Mouse (Mus musculus): ENCODE measurements around the gene Rcc2.

Gene Rcc2

DNA sequence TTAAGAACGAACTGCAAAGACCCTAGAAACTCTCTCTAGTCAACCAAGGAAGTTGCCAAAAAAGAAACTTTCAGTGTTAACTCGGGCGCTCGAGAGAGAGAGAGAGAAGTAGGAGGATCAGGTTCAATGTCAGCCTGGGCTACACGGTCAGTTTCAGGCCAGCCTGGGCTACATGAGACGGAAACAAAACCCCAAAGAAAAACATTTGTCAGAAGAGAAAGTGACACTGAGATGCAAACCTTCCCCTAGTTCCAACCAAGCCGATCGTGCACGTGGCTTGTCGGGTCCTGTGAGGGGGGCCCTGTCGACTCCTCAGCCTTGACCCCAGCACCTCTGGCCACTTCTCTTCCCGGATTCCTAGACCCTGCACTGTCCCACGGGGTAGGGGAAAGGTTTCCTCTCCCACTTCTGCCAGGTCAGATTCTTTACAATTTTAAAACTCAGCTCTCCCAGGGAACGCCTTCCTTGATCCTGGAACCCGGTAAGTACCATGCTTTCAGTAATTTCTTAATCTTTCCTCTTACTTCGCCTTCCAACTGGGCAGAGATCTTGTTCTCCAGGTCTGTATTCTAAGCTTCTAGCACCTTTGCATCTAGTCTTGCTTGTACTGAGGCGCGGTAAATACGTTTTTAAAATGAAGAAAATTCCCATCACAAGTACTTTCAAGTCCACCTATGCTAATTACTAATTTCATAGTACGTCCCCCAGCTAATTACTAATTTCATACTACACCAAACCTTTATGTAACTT lies at the start of gene Rcc2:
Gene Rcc2, plus strand, starts transcription at position 273 of the 750 bp plus-strand sequence.
- no peak for DNase-seq (ENCODE audit: low spot score in 2 of 2)

DNA sequence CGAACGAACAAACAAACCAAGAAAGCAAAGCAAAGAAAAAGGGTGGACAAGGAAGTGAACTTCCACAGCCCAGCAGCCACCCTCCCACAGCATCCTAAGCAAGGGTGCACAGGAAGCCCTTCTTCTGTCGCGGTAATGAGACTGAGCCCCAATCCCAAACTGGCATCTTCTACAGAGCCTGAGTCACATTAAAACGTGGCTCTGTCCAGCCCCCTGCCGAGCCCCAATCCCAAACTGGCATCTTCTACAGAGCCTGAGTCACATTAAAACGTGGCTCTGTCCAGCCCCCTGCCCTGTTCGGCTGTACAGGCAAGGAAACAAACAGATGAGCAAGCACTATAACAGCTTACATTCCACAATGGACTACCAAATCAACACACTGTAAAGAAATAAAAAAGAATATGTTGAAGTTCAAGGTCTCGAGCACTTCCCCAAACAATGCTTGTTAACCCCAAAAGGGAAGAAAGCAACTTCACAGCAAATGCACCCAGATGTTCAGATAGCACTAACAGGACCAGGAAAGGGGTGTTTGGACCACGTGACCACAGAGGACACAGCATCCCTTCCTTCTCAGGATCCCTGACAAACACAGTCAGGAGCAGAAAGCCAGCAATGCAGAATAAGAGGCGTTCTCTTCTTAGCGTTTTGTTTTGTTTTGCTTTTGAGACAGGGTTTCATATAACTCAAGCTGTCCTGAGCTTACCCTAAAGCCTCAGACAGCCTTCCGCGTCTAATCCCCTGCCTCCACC lies 46.3 kb upstream of the Rcc2 start:
- DNase-seq (ENCODE audit: low spot score in 2 of 2): no peak

DNA sequence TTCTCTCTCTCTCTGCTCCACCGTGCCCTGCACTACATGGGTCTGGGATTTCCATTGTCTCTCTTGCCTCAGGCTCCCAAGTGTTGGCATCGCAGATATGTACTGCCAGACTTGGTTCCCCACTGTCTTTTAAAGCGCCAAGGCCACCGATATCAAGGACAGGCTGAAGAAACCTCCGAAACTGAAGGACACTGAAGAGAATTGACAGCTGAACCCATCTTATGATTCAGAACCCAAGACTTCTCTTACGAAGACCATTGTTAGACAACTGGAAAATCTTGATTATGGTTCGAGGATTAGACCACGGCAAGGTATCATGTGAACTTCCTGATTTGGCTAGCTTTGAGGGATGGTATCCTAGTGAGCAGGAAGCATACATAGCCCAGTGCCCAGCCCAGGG lies 45.5 kb upstream of the Rcc2 start:
- no peak for DNase-seq (ENCODE audit: low spot score in 2 of 2)

DNA sequence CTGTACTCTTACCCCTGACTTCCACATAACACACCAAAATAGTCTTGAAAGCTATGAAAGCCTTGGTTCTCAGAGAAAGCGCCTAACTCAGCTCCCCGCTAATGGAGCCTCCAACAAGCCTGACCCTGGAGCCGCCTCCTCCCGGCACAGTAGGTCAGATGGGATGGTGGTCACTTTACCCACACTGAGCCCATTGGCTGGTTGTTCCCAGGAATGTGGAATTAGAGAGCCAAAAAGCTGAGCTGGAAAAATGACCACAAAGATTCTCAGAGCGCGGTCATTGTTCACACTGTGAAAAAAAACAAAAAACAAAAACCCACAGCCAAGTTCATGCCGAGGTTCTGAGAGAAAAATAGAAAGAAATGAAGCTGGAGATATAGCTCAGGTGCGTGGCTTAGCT lies 43.8 kb upstream of the Rcc2 start:
- no peak for DNase-seq (ENCODE audit: low spot score in 2 of 2)

DNA sequence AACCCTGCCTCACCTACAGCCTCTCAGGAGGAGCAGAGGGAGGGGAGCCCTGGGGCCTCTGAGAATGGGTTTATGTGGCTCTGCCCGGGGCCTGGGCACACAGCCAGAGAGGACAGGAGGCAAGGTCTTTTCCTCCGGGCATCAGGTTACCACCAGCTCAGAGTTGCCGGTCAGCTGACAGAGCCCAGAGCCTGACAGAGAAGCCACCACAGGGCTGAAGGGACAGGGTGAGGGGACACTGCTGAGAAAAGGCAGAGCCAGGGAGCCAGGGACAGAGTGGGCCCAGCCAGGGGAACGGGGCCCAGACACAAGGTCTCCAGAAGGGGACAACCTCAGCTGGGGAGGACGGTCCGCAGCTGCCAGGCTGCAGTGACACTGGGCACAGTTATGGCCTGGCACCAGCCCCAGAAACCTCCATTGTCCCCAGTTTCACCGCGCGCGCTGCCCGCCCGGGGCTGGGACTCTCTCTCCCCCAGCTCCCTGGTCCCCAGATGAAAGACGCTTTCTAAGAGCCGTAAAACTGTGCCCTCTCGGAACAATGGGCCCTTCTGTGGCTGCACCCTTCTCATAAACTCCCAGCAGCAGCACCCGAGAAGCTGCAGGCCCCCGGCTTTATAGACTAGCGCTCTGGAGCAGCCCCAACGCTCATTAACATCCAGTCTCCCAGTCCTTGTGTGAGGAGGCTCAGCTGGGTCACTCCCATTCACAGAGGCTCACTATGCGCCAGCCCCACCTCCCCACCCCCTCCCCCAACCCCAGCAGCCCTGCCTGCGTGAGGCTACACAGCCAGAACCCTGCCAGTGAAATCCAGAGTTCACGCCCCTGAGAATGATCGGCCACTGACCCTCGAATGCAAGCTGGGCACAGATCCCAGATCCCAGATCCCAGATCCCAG lies 42.4 kb upstream of the Rcc2 start:
- DNase-seq (ENCODE audit: low spot score in 2 of 2): no peak

DNA sequence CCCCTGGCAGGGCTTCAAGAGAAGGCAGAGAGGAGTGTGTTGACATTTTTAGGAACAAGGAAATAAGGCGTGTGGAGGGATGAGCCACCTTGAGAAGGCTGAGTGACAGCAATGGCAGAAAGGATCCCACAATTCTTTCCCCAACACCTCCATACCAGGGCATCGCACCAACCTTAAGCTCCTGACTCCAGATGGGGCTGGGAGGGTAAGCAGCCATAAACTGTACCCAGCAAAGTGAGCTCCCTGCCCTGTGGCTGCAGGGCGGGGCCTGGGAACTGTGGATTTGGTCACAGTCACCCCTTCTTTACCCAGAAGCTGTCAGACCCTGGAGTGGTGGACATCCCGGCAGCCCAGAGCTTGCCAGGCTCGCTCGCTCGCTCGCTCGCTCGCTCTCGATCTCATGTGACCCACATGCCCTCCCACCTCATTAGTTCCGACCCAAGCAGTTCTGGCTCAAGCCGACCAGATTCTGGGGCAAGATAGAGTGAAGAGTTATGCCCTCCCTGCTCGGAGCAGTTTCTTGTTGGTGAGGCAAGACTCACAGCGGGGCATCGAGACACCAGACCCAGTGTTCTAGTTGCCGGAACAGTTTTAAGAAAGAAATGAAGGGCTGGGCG lies 38.8 kb upstream of the Rcc2 start:
- DNase-seq (ENCODE audit: low spot score in 2 of 2): no peak

DNA sequence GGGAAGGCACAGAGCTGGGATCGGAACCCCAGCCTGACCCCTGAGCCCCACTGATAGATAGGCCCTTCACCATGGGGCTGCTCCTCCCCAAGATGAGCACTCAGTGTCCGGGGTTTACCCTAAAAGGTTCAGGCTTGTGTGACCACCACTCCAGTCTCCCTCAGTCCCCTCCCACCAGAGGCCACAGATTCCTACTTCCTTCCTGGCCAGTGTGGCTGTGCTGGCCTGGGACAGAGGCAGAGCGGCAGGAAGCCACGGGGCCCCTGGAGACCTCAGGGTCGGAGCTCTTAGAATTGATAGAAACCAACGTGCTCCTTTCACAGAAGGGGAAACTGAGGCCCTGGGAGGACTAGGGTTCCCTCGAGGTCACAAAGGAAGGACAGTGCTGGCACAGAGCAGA lies 37.9 kb upstream of the Rcc2 start:
- DNase-seq (ENCODE audit: low spot score in 2 of 2): no peak

DNA sequence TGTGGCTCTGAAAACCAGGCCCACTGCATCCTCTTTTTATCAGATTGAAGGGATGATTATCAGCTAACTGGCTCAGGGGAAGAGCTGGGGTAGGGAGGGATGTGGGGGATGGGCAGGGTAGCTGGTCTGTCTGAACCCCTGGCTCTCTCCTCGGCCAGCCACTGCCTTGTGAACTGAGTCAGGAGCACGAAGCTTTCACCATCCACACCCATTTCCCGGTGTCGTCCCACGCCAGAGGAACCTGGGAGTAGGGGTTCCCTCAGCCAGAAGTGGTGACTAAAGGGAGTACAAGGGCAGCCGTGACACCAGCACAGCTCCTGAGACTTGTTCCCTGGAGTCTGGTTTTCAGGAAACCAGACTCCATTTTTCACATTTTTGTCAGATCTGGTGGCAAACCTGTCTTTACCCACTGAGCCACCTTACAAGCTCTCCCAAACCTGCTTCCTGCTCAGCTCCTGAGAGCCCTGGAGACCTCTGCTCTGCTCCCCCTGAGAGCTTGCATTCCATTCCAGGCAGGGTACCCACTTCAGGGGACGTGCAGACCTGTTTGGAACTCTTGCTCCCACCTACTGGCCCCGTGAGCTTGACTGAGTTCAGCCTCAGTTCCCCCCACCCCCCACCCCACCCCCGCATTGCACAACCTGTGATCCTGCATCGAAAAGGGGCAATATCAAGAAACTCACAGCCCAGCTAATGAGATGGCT lies 37.3 kb upstream of the Rcc2 start:
- no peak for DNase-seq (ENCODE audit: low spot score in 2 of 2)

DNA sequence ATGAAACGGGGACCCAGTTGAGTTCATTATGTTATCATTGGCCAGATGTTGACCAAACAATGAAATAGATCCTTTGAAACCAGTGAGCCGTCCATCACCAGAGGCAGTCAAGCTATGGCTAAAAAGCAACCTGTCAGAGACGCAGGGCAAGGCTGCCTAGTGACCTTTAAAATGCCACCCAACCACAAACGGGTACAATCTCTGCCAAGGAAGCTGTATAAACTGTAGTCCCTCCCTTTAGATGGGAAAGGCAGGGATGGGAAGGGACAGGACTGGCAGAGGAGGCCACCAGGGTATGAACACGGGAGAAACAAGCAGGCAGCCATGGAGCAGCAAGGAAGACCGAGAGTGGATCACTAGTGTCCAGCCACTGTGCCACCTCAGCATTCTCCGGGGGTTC lies 35.3 kb upstream of the Rcc2 start:
- no peak for DNase-seq (ENCODE audit: low spot score in 2 of 2)

DNA sequence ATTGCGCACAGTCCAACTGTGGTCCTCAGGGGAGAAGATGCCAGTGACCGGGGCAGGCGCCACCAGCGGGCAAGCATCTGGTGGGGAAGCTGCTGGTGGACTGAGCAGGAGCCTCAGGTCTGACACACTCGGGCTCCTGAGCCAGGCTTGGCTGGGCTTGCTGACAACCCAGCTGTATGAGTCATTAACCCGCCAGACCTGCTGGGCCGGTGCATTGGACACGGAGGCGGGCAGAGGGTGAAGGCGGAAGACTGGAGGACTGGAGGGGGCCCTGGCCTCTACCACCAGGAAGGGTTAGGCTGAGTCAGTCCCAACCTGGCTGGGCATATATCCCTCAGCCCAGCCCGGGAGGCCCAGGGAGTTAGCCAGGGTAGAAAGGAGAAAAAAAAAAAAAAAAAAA lies 34.6 kb upstream of the Rcc2 start, which contains the start of gene Arhgef10l:
Gene Arhgef10l, minus strand, starts transcription at position 253 of the 400 bp plus-strand sequence.
- DNase-seq (ENCODE audit: low spot score in 2 of 2): no peak

DNA sequence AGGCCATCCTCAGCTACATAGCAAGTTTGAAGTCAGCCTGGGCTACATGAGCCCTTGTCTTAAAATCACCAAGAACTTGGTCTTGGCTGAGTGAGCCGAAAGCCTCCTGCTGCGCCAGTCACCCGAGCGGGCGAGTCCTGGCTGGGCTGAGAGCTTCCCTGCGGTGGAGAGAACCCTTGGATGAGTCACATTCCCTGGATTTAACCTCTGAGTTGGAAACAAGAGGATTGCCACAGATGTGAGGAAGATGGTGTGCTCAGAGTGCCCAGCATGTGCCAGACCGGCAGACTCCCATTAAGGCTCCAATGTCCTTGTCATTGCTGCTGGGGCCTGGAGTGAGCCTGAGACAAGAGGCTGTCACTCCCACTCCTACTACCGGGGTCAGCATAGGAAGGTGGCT lies 32.5 kb upstream of the Rcc2 start:
- DNase-seq (ENCODE audit: low spot score in 2 of 2): no peak

DNA sequence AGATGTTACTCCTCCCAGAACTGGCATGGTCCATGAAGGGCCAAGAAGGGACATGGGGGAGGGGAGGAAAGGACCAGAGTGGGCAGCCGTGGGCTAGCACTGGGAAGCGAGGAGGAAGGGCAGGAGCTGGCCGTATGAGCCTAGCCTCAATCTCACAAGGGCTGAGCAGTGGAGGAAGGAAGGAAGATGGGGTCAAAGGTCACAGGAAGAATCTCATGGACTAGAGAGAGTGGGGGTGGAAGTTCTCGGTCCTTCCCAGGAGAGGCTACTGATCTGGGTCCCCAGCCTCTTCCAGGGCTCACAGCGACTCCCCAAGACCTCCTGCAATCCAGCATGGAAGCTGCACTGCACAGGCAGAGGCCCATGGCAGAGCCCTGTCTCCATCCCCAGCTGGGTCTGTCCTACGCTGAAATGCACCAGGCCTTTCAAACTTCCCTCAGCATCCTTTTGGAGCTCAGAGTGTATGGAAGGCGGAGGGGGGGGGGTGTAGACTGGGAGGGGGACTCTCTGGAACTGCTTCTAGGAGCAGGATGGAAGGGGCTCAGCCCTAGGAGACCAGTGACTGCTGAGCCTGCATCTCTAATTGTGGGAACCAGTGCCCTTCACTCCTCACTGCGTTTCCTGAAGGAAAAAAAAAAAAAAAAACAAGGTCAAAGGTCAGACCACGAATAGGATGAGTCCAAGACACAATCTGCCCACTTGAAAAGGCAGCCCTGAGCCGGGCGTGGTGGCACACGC lies 26.6 kb upstream of the Rcc2 start:
- no peak for DNase-seq (ENCODE audit: low spot score in 2 of 2)

DNA sequence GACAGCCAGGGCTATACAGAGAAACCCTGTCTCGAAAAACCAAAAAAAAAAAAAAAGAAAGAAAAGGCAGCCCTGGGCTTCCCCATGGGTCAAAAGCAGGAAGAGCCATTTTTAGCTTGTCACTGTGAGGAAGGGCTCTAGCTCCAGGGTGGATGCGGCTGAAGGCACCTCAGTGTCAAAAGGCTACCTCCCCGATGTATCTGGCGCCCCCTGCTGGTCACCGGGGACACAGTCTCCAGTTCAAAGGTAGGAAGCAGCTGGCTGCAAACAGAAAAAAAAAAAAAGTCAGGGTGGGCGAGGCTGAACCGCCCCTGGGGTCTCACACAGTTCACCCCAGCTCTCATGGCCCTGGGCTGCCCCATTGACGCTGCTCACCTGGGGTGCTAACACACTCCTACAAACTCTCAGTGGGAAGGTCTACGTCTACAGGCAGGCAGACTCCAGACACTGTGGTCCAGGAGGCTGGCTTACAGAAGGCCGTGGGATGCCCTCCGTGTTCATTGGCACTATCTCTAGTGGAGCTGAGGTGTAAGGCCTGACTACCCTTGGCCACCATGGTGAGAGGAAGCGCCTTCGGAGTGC lies 25.9 kb upstream of the Rcc2 start:
- DNase-seq (ENCODE audit: low spot score in 2 of 2): peak; percentile 66 to 85

DNA sequence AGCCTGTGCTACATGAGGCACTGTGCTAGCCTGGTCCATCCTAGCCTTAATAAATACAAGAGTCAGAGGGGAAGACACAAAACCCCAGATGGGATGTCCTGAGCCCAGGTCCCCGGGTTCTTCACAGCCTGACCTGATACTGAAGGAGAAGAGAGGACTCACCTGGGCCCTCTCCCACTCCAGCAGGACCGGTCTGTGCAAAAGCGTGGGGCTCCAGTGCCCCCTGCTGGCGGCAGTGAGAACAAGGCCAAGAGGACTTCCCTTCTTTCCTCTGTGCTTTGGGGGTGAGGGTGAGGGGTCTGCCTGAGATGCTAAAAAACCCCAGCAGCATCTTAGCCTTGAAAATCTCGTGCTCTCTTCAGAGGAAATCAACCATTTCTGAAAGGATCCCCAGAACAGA lies 21.3 kb upstream of the Rcc2 start:
- DNase-seq (ENCODE audit: low spot score in 2 of 2): no peak

DNA sequence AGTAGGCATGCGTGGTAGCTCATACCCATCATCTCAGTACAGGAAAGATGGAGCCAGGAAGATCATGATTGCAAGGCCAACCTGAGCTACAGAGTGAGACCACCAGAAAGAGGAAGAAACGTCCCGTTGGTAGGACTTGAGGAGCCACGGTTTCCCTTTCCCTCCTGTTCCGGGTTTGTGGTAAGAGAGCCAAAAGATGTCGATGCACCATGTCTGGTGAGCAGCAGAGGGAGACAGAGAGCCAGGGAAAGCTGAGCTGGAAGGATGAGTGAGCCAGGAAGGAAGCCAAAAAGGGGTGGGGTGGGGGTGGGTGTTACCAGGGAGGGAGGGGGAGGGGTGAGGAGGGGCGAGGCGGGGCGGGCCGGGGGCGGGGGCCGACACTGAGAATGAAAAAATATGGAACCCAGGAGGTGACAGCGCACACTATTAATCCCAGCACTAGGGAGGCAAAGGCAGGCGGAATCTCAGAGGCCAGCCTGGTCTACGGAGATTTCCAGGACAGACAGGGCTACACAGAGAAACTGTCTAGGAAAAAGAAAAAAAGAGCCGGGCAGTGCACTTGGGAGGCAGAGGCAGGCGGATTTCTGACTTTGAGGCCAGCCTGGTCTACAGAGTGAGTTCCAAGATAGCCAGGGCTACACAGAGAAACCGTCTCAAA lies 20.5 kb upstream of the Rcc2 start:
- DNase-seq (ENCODE audit: low spot score in 2 of 2): peak; percentile 63 to 72

DNA sequence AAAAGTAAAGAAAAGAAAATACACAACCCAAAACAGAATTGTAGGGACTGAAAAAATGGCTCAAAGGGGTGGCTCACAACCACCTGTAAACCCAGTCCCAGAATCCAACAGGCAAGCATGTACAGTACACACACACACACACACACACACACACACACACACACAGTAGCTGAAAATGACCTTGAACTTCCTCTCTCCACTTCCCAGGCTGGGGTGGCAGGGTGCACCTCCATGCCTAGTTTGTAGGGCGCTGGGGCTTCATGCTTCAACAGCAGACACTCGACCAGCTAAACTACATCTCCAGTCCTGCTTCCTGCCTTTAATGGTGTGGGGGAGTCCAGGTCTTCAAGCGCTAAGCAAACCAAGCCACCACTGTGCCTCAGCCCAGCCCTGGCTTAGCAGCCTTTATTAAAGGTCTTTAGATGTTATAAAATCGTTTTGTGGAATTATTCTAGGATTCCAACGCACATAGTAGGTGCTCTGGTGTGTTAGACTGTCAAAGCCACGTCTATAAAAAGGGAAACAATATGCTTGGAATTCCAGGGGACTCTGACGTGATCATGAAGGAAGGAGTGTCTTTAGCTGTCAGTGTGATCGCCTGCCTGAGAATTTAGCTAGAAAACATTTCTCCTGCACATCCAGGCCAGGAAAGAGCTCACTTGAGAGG lies 19.5 kb upstream of the Rcc2 start:
- no peak for DNase-seq (ENCODE audit: low spot score in 2 of 2)

DNA sequence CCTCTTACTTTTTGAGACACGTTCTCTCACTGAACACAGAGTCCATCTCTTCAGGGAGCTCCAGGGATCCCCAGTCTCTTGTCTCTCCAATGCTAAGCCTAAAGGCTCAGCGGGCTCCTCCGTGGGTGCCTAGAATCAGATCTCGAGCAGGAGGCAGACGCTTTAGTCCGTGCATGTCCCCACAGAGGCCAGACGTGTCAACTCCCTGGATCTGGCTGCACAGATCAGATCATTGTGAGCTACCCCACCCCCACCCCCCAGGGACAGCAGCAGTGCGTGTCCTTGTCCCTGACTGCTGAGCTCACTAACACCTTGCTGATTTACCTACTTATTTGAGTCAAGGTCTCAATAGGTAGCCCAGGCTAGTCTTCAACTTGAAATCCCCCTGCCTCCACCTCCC lies 16.7 kb upstream of the Rcc2 start:
- DNase-seq (ENCODE audit: low spot score in 2 of 2): no peak

DNA sequence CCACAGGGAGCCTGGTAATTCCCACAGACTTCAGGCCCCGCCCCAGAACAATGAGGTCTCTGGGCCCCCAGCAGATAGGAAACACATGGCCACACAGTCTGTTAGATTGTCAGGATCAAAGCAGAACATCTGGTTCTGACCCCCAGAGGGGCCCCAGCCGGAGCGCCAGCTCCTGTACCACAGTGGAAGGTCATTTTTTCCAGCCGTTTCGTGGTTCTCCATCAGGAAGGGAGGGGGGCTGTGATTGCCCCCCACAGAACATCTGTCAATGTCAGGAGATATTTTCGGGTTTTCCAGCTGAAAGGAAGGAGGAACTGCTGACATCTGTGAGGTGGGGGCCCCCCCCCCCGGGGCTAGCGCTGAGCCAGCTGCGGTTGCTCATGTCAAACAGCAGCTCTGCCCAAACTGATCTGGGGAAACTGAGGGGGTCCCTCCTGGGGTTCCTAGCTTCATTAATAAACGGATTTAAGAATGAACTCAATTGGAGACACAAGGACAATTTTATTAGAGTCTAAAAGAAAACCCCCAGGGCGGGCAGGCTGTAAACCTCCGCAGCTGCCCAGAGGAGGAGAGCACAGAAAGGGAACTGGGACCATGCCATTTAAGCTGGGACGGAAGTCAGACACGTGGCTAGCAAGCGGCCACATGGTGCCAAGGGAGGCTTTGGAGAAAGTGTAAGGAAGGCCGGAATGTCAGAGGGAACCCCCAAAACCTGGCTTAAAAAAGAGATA lies 16.0 kb upstream of the Rcc2 start:
- DNase-seq (ENCODE audit: low spot score in 2 of 2): no peak

Measured in spleen, postnatal 14 days (tissue).